Mouse (Mus musculus) megakaryocyte, embryonic 14.5 days (primary cell): Measurements from ENCODE around the gene Slc25a21.

Experiments used
- FLI1 ChIP-seq: IDR thresholded peaks from 2 replicates; pipeline ENCODE4 v1.6.1; 2012; ENCODE audit warnings: low read length, inconsistent platforms, mixed read lengths
- GATA1 ChIP-seq: IDR thresholded peaks from 3 replicates; pipeline ENCODE4 v1.6.1; 2012; ENCODE audit warnings: mixed read lengths, low read length, inconsistent platforms, borderline replicate concordance

DNA sequence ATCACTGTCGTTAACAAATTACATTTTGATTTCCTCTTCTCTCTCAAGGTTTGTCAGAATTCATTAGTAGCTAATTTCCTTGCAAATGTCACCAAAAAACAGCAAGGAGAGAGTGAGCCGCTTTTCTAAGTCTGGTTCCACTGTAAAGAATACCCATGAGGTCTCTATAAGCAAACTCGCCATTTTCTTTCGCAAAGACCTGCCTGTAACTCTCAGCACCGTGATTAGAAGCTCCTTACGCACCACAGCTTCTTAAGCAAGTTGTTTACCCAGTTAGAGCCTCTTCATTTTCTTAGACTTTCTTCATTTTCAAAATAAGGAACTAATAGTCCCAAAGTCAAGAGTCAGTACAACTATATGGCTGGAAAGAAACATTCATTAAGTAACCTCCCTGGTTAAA lies 496.3 kb downstream of the Slc25a21 start:
- no peak for TF ChIP-seq GATA1
- TF ChIP-seq FLI1, result no peak
